Mouse (Mus musculus) myocyte (in vitro differentiated cells): ENCODE data around the gene Mta3. TPM values are rescaled to one million over a fixed set of nuclear protein-coding genes. Genes with fewer than 3 reads are reported as not detected.
"Not testable (repeated sequence)": the region's sequence is repeated elsewhere in the genome, so short reads cannot be mapped to it uniquely, and the experiment has no call there.

Source experiments
- H3K27me3 ChIP-seq: one replicate; pipeline ENCODE4 v1.6.1; 2011; ENCODE audit not compliant: control insufficient read depth, insufficient read depth, insufficient read length
- H3K36me3 ChIP-seq: one replicate; pipeline ENCODE4 v1.6.1; 2011; ENCODE audit not compliant: control insufficient read depth, insufficient read depth
- H3K4me2 ChIP-seq: one replicate; pipeline ENCODE4 v1.6.1; 2011; ENCODE audit warnings: low read depth, control low read depth
- H3K4me3 ChIP-seq: one replicate; pipeline ENCODE4 v1.5.1; 2011; ENCODE audit warnings: mild to moderate bottlenecking, control low read depth, moderate library complexity
- H3K79me2 ChIP-seq: one replicate; pipeline ENCODE4 v1.6.1; 2011; ENCODE audit not compliant: control insufficient read depth, insufficient read depth
- H3ac ChIP-seq: one replicate; pipeline ENCODE4 v1.6.1; 2011; ENCODE audit not compliant: control insufficient read depth, insufficient read length
- CEBPB ChIP-seq: IDR thresholded peaks from 2 replicates; pipeline ENCODE4 v1.6.1; 2011; ENCODE audit warnings: mild to moderate bottlenecking, moderate library complexity; ENCODE audit not compliant: poor library complexity, insufficient read depth, severe bottlenecking
- E2F4 ChIP-seq: IDR thresholded peaks from one replicate; pipeline ENCODE4 v1.6.1; 2011; ENCODE audit warnings: mild to moderate bottlenecking, control low read depth, moderate library complexity; ENCODE audit not compliant: insufficient read depth
- MAX ChIP-seq: IDR thresholded peaks from one replicate; pipeline ENCODE4 v1.6.1; 2011; ENCODE audit warnings: low read depth, mild to moderate bottlenecking, control low read depth
- MYOD1 ChIP-seq, 3 experiments: IDR thresholded peaks; one replicate each; pipeline ENCODE4 v1.6.1; 2011; ENCODE audit warnings: control low read depth in 2 of 3, low read depth in 2 of 3, mild to moderate bottlenecking in 2 of 3, moderate library complexity in 1 of 3; ENCODE audit not compliant: insufficient read length in 2 of 3, control insufficient read depth in 1 of 3
- MYOG ChIP-seq, 3 experiments: IDR thresholded peaks; one replicate each; pipeline ENCODE4 v1.6.1; 2011; ENCODE audit warnings: control low read depth in 2 of 3, low read depth in 2 of 3, mild to moderate bottlenecking in 2 of 3; ENCODE audit not compliant: insufficient read length in 2 of 3, control insufficient read depth in 1 of 3, insufficient read depth in 1 of 3
- POLR2A ChIP-seq: IDR thresholded peaks from one replicate; pipeline ENCODE4 v1.6.1; 2011; ENCODE audit warnings: low read depth, mild to moderate bottlenecking, control low read depth, moderate library complexity; ENCODE audit not compliant: insufficient read length
- POLR2AphosphoS2 ChIP-seq: IDR thresholded peaks from one replicate; pipeline ENCODE4 v1.6.1; 2011; ENCODE audit warnings: low read depth, control low read depth; ENCODE audit not compliant: insufficient read length
- REST ChIP-seq: IDR thresholded peaks from one replicate; pipeline ENCODE4 v1.6.1; 2011; ENCODE audit warnings: mild to moderate bottlenecking, control low read depth, moderate library complexity; ENCODE audit not compliant: insufficient read depth, insufficient read length
- SRF ChIP-seq: IDR thresholded peaks from one replicate; pipeline ENCODE4 v1.6.1; 2011; ENCODE audit warnings: low read depth; ENCODE audit not compliant: control insufficient read depth, insufficient read length
- TCF12 ChIP-seq: IDR thresholded peaks from one replicate; pipeline ENCODE4 v1.6.1; 2011; ENCODE audit warnings: mild to moderate bottlenecking, control low read depth; ENCODE audit not compliant: poor library complexity, insufficient read depth, severe bottlenecking
- TCF3 ChIP-seq: IDR thresholded peaks from one replicate; pipeline ENCODE4 v1.6.1; 2011; ENCODE audit warnings: low read depth, control low read depth; ENCODE audit not compliant: insufficient read length
- USF1 ChIP-seq: IDR thresholded peaks from one replicate; pipeline ENCODE4 v1.6.1; 2011; ENCODE audit warnings: low read depth, mild to moderate bottlenecking, control low read depth, moderate library complexity
- polyA plus RNA-seq: library from polyadenylated mRNA; unstranded; fragments of >200 nt; fragmentation: generic; extraction: Trizol; gene quantifications from one replicate; pipeline ENCODE4 v1.2.1, GENCODE M21; 2012; ENCODE audit warnings: missing spikeins

The Mta3 gene
- polyA plus RNA-seq, 1 experiment: 30.6 TPM

DNA sequence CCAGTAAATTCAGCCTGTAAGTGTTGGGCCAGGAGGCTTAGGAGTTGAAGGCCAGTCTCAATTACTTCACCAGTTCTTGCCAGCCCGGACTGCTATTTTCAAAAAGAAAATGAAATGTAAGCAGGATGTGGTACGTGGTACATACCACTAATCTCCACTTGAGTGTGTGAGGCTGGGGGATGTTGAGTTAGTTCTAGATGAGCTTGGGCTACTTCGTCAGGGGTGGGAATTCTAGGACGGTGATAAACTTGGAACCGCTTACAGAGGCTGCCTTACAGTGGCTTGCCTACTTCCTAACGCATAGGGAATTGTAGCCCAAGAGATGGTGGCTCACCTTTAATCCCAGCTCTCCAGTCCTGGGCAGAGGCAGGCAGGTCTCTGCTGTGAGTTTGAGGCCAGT lies 1.9 kb downstream of the Mta3 start:
- H3K79me2 ChIP-seq: no peaks in the 10 kb centered on the region
- TF ChIP-seq MYOG (IDR thresholded peaks at IDR 0.05; ENCODE audit: control insufficient read depth in 1 of 3, insufficient read depth in 1 of 3, insufficient read length in 2 of 3, low read depth in 2 of 3) (no peak), SRF (no peak), E2F4 (no peak), MYOD1 (IDR thresholded peaks at IDR 0.05; ENCODE audit: control insufficient read depth in 1 of 3, insufficient read length in 2 of 3, low read depth in 2 of 3) (no peak), POLR2A (no peak), USF1 (no peak), REST (no peak), TCF12 (no peak)

DNA sequence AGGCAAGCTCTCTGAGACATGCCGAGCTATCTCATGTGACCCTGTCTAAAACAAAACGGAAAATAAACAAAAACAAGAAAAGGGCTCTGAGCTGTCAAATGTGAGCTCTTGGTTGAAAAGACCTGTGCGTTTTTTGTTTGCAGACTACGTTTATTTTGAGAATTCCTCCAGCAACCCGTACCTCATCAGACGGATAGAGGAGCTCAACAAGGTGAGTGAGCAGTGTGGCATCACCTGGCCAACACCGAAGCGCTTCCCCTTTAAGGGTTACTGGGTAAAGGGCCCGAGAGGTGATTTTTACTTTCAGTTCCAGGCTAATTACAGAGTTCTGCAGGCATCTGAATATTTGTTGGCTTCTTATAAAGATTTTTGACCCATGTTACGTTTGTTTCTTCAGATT lies 2.3 kb downstream of the Mta3 start:
- Histone ChIP-seq H3K4me2 (no peak overlapping the region), H3K4me3 (no peak overlapping the region), H3ac (no peak overlapping the region), H3K36me3 (no peaks in the 10 kb centered on the region), H3K27me3 (no peaks in the 10 kb centered on the region), H3K79me2 (no peaks in the 10 kb centered on the region)
- no peak for TF ChIP-seq REST
- no peak for TF ChIP-seq MYOG (IDR thresholded peaks at IDR 0.05; ENCODE audit: control insufficient read depth in 1 of 3, insufficient read depth in 1 of 3, insufficient read length in 2 of 3, low read depth in 2 of 3)
- no peak for TF ChIP-seq MYOD1 (IDR thresholded peaks at IDR 0.05; ENCODE audit: control insufficient read depth in 1 of 3, insufficient read length in 2 of 3, low read depth in 2 of 3)
- no peak for TF ChIP-seq SRF
- no peak for TF ChIP-seq POLR2A
- no peak for TF ChIP-seq USF1
- TF ChIP-seq TCF12: no peak
- TF ChIP-seq TCF3: no peak
- TF ChIP-seq MAX: no peak
- no peak for TF ChIP-seq E2F4
- TF ChIP-seq CEBPB: no peak
- no peak for TF ChIP-seq POLR2AphosphoS2

More for the DNA sequence above, 1.9 kb downstream of the Mta3 start:
- H3K27me3 ChIP-seq: no peaks in the 10 kb centered on the region
- no peaks in the 10 kb centered on the region for H3K36me3 ChIP-seq
- H3K4me2 ChIP-seq: no peak overlapping the region
- no peak overlapping the region for H3K4me3 ChIP-seq
- no peak overlapping the region for H3ac ChIP-seq

GRCm38 (mm10) chr17:83708891-83709290 lies 2.9 kb downstream of the Mta3 start:
- no peak overlapping the region for H3K4me3 ChIP-seq
- no peak for TF ChIP-seq POLR2AphosphoS2
- TF ChIP-seq MYOD1 (IDR thresholded peaks at IDR 0.05; ENCODE audit: control insufficient read depth in 1 of 3, insufficient read length in 2 of 3, low read depth in 2 of 3): no peak
- no peak for TF ChIP-seq POLR2A
- no peak for TF ChIP-seq TCF3
- TF ChIP-seq TCF12: no peak
- TF ChIP-seq USF1: no peak
- TF ChIP-seq MAX: no peak
- H3K4me2 ChIP-seq: no peak overlapping the region
- H3K36me3 ChIP-seq: no peaks in the 10 kb centered on the region
- no peaks in the 10 kb centered on the region for H3K79me2 ChIP-seq
- no peaks in the 10 kb centered on the region for H3K27me3 ChIP-seq
- no peak overlapping the region for H3ac ChIP-seq

DNA sequence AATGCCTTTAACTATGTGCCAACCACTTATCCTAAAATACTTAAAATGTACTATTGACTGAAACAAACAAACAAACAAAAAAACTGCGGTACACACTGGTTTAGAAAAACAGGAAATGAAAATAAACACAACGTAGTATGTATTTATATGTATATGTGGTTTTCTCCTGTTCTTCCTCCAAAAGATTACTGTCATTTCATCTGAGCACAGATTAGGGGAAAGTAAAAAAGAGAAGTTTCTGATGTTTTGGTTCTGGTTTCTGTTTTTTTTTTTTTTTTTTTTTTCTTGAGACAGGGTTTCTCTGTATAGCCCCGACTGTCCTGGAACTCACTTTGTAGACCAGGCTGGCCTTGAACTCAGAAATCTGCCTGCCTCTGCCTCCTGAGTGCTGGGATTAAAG lies 3.6 kb downstream of the Mta3 start:
- H3K4me2 ChIP-seq, H3K79me2 ChIP-seq, H3ac ChIP-seq, H3K27me3 ChIP-seq, H3K36me3 ChIP-seq, H3K4me3 ChIP-seq: not testable (repeated sequence)

GRCm38 (mm10) chr17:83710639-83711038 lies 4.7 kb downstream of the Mta3 start:
- Histone ChIP-seq H3K4me3 (no peak overlapping the region), H3K4me2 (no peak overlapping the region), H3K27me3 (no peaks in the 10 kb centered on the region), H3K79me2 (no peaks in the 10 kb centered on the region), H3K36me3 (peaks cover 4% of the 10 kb centered on the region), H3ac (no peak overlapping the region)
- TF ChIP-seq MYOG (IDR thresholded peaks at IDR 0.05; ENCODE audit: control insufficient read depth in 1 of 3, insufficient read depth in 1 of 3, insufficient read length in 2 of 3, low read depth in 2 of 3) (no peak), E2F4 (no peak), TCF3 (no peak), POLR2AphosphoS2 (no peak), MAX (no peak), REST (no peak), USF1 (no peak), POLR2A (no peak), SRF (no peak), CEBPB (no peak), TCF12 (no peak), MYOD1 (IDR thresholded peaks at IDR 0.05; ENCODE audit: control insufficient read depth in 1 of 3, insufficient read length in 2 of 3, low read depth in 2 of 3) (no peak)
